Mouse (Mus musculus): Measurements from ENCODE around the gene Nrxn1. TPM values are rescaled to one million over a fixed set of nuclear protein-coding genes. Genes with fewer than 3 reads are reported as not detected.
"Not testable (repeated sequence)": the region's sequence is repeated elsewhere in the genome, so short reads cannot be mapped to it uniquely, and the experiment has no call there.

Gene Nrxn1
- total RNA-seq, 2 experiments from 2014 or later = 630 to 637 TPM

GRCm38 (mm10) chr17:90382496-90383443 is 710.1 kb downstream of the Nrxn1 start:
- intact Hi-C loops (cut with DNase I) = no loop called here

GRCm38 (mm10) chr17:90376533-90376932 is 716.3 kb downstream of the Nrxn1 start:
- intact Hi-C loops (cut with DNase I) = no loop called here
- DNase-seq = no peak

More at GRCm38 (mm10) chr17:90382496-90383443, 710.1 kb downstream of the Nrxn1 start:
- no peak for DNase-seq

- no peak for DNase-seq
- intact Hi-C loops (cut with DNase I) = no loop called here
Measured at GRCm38 (mm10) chr17:90362169-90362568, 730.7 kb downstream of the Nrxn1 start.

GRCm38 (mm10) chr17:90349385-90350095 is 743.3 kb downstream of the Nrxn1 start:
- no peak for DNase-seq

GRCm38 (mm10) chr17:90346735-90347475 is 746.0 kb downstream of the Nrxn1 start:
- intact Hi-C loops (cut with DNase I) = no loop called here
- no peak for DNase-seq

More at GRCm38 (mm10) chr17:90349385-90350095, 743.3 kb downstream of the Nrxn1 start:
- intact Hi-C loops (cut with DNase I) = no loop called here

- DNase-seq = no peak
Measured at GRCm38 (mm10) chr17:90333445-90333844, 759.4 kb downstream of the Nrxn1 start.

GRCm38 (mm10) chr17:90323674-90324073 is 769.2 kb downstream of the Nrxn1 start:
- DNase-seq = no peak
- intact Hi-C loops (cut with DNase I) = no loop called here

More at GRCm38 (mm10) chr17:90333445-90333844, 759.4 kb downstream of the Nrxn1 start:
- intact Hi-C loops (cut with DNase I) = no loop called here

- intact Hi-C loops (cut with DNase I) = no loop called here
- no peak for DNase-seq
Measured at GRCm38 (mm10) chr17:90272225-90272624, 820.6 kb downstream of the Nrxn1 start.

- DNase-seq = no peak
- intact Hi-C loops (cut with DNase I) = no loop called here
Measured at GRCm38 (mm10) chr17:90271165-90271564, 821.7 kb downstream of the Nrxn1 start.

- intact Hi-C loops (cut with DNase I) = no loop called here
Measured at GRCm38 (mm10) chr17:90269143-90269542, 823.7 kb downstream of the Nrxn1 start.

GRCm38 (mm10) chr17:90253451-90254131 is 839.3 kb downstream of the Nrxn1 start:
- no peak for DNase-seq
- intact Hi-C loops (cut with DNase I) = no loop called here

More at GRCm38 (mm10) chr17:90269143-90269542, 823.7 kb downstream of the Nrxn1 start:
- no peak for DNase-seq

- intact Hi-C loops (cut with DNase I) = no loop called here
- DNase-seq = peak; percentile 24
Measured at GRCm38 (mm10) chr17:90252196-90252595, 840.7 kb downstream of the Nrxn1 start.

GRCm38 (mm10) chr17:90247071-90247849 is 845.6 kb downstream of the Nrxn1 start:
- intact Hi-C loops (cut with DNase I) = no loop called here
- no peak for DNase-seq

GRCm38 (mm10) chr17:90244339-90244738 is 848.5 kb downstream of the Nrxn1 start:
- DNase-seq = no peak
- intact Hi-C loops (cut with DNase I) = no loop called here

- intact Hi-C loops (cut with DNase I) = no loop called here
- no peak for DNase-seq
Measured at GRCm38 (mm10) chr17:90238964-90239363, 853.9 kb downstream of the Nrxn1 start.

GRCm38 (mm10) chr17:90238517-90238916 is 854.4 kb downstream of the Nrxn1 start:
- intact Hi-C loops (cut with DNase I) = no loop called here
- no peak for DNase-seq

GRCm38 (mm10) chr17:90235674-90236073 is 857.2 kb downstream of the Nrxn1 start:
- DNase-seq; intact Hi-C loops (cut with DNase I): not testable (repeated sequence)

GRCm38 (mm10) chr17:90234806-90235205 is 858.1 kb downstream of the Nrxn1 start:
- no peak for DNase-seq
- intact Hi-C loops (cut with DNase I) = no loop called here

GRCm38 (mm10) chr17:90208547-90208946 is 884.3 kb downstream of the Nrxn1 start:
- DNase-seq = no peak
- intact Hi-C loops (cut with DNase I) = no loop called here
